ENCODE assay signal across 21 mouse cellular contexts in the genomic region with DNA sequence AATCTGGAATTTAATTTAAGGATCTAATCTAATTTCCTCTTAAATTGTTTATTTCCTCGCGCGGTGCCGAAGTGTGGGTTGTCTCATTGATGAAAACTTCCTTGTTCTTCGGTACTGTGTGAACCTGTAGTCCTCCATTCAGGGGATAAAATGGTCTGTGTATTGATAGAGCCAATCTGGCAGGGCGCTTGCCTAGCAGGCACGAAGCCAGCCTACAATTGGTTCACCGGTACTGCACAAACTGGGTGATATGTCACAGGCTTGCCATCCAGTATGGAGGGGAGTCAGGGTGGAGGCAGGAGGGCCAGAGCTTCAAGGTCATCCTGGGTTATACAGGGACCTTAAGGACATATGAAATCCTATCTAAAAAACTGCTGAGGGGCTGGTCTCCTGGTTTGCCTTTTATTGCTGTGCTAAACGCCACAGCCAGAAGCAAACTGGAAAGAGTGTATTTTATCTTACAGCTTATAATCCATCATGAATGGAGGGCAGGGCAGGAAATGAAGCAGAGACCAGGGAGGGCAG.
"Had no signal": no experiment of that assay in that cellular context is flagged by ENCODE, and none has a peak within 500 bp of the region (broad histone marks: within the 10 kb centered on the region; RNA-seq: fewer than 3 reads in every experiment).

No protein-coding gene starts in this region.

- H3K9ac ChIP-seq: liver, embryonic 12.5 days; liver, embryonic 15.5 days; lung, embryonic 15.5 days; midbrain, embryonic 13.5 days; neural tube, embryonic 13.5 days; stomach, embryonic 15.5 days had no signal

- H3K4me3 ChIP-seq: left cerebral cortex, adult 2 months; liver, embryonic 12.5 days; liver, embryonic 15.5 days; lung, embryonic 15.5 days; megakaryocyte, embryonic 14.5 days; midbrain, embryonic 10.5 days; midbrain, embryonic 13.5 days; myocyte; neural tube, embryonic 13.5 days; stomach, embryonic 15.5 days had no signal

- ATAC-seq: liver, embryonic 12.5 days; midbrain, embryonic 13.5 days; midbrain, embryonic 16.5 days had no signal

- DNase-seq: kidney, postnatal 10 days; kidney, postnatal 36 days; layer of hippocampus, postnatal 36 days; lung, adult 18-20 months; lung, postnatal 10 days; lung, postnatal 36 days; retina, postnatal 1 day; right cerebral cortex, postnatal 25 days; spleen, adult 18-20 months; thymus, postnatal 25 days had no signal

- H3K4me1 ChIP-seq: liver, embryonic 12.5 days; liver, embryonic 15.5 days; lung, embryonic 15.5 days; megakaryocyte, embryonic 14.5 days; midbrain, embryonic 10.5 days; midbrain, embryonic 13.5 days; neural tube, embryonic 13.5 days; stomach, embryonic 15.5 days had no signal

- H3K27me3 ChIP-seq: liver, embryonic 12.5 days; liver, embryonic 15.5 days; lung, embryonic 15.5 days; megakaryocyte, embryonic 14.5 days; midbrain, embryonic 13.5 days; neural tube, embryonic 13.5 days; stomach, embryonic 15.5 days had no signal

- H3K36me3 ChIP-seq: liver, embryonic 12.5 days; liver, embryonic 15.5 days; lung, embryonic 15.5 days; midbrain, embryonic 10.5 days; midbrain, embryonic 13.5 days; neural tube, embryonic 13.5 days; stomach, embryonic 15.5 days had no signal

- H3K4me2 ChIP-seq: liver, embryonic 12.5 days; liver, embryonic 15.5 days; lung, embryonic 15.5 days; midbrain, embryonic 13.5 days; neural tube, embryonic 13.5 days; stomach, embryonic 15.5 days had no signal

- H3K9me3 ChIP-seq: liver, embryonic 15.5 days; lung, embryonic 15.5 days; midbrain, embryonic 13.5 days; neural tube, embryonic 13.5 days; stomach, embryonic 15.5 days had no signal

- H3K27ac ChIP-seq: left cerebral cortex, adult 2 months; liver, embryonic 12.5 days; liver, embryonic 15.5 days; lung, embryonic 15.5 days; midbrain, embryonic 10.5 days; midbrain, embryonic 13.5 days; neural tube, embryonic 13.5 days; stomach, embryonic 15.5 days had no signal
